Mouse (Mus musculus) liver, embryonic 14.5 days (tissue): ENCODE data around the gene Myo1f. TPM values are rescaled to one million over a fixed set of nuclear protein-coding genes. Genes with fewer than 3 reads are reported as not detected.

Source experiments
- ATAC-seq: fragments of 200-750 bp; cut with Nextera tagmentation; 2 replicates; pipeline ENCODE4 v1.8.0; 2017; ENCODE audit warnings: moderate number of reproducible peaks, mild to moderate bottlenecking, moderate library complexity; ENCODE audit not compliant: insufficient read depth
- DNase-seq, 3 experiments: peaks; one replicate each; pipeline ENCODE4 v3.0.0-alpha.2; 2012 to 2013; ENCODE audit warnings: low read depth in 3 of 3, low spot score in 3 of 3
- H3K27ac ChIP-seq: fragments of 300-500 bp; sonication (generic); 2 replicates; pipeline ENCODE4 v1.5.1; 2014; ENCODE audit warnings: moderate library complexity, mild to moderate bottlenecking, control low read depth, inconsistent platforms
- H3K27me3 ChIP-seq: fragments of 300-500 bp; sonication (generic); 2 replicates; pipeline ENCODE4 v1.6.1; 2014; ENCODE audit warnings: mild to moderate bottlenecking, low read length, moderate library complexity; ENCODE audit not compliant: control insufficient read depth, insufficient read depth
- H3K36me3 ChIP-seq: fragments of 300-500 bp; sonication (generic); replicated peaks from 2 replicates; pipeline ENCODE4 v1.6.1; 2014; ENCODE audit warnings: low read depth; ENCODE audit not compliant: control insufficient read depth, insufficient read depth
- H3K4me1 ChIP-seq, 2 experiments: fragments of 200-500 bp in 1 of 2; fragments of 300-500 bp in 1 of 2; sonication (generic) in 1 of 2; replicated peaks; 2 replicates each; pipeline ENCODE4 v1.6.1; 2012 to 2014; ENCODE audit warnings: antibody characterized with exemption in 1 of 2, inconsistent platforms in 1 of 2, low read length in 1 of 2; ENCODE audit not compliant: control insufficient read depth in 2 of 2, insufficient read depth in 2 of 2
- H3K4me2 ChIP-seq: fragments of 300-500 bp; sonication (generic); 2 replicates; pipeline ENCODE4 v1.6.1; 2014; ENCODE audit warnings: low read depth, mild to moderate bottlenecking, control low read depth, moderate library complexity
- H3K4me3 ChIP-seq, 2 experiments: fragments of 200-500 bp in 1 of 2; fragments of 300-500 bp in 1 of 2; sonication (generic) in 1 of 2; 2 replicates each; pipeline ENCODE4 v1.5.1; 2012 to 2014; ENCODE audit warnings: low read depth in 2 of 2, low read length in 2 of 2, mild to moderate bottlenecking in 2 of 2, control low read depth in 1 of 2, inconsistent platforms in 1 of 2, moderate library complexity in 1 of 2; ENCODE audit not compliant: insufficient read depth in 1 of 2
- H3K9ac ChIP-seq: fragments of 300-500 bp; sonication (generic); replicated peaks from 2 replicates; pipeline ENCODE4 v1.6.1; 2014; ENCODE audit warnings: mild to moderate bottlenecking, control low read depth, moderate library complexity
- H3K9me3 ChIP-seq: fragments of 300-500 bp; sonication (generic); 2 replicates; pipeline ENCODE4 v1.6.1; 2016; ENCODE audit warnings: low read length, mixed read lengths; ENCODE audit not compliant: control insufficient read depth
- CTCF ChIP-seq: IDR thresholded peaks from 2 replicates; pipeline ENCODE4 v1.5.1; 2016; ENCODE audit warnings: antibody characterized with exemption, low read depth, control low read depth
- EP300 ChIP-seq: IDR thresholded peaks from 2 replicates; pipeline ENCODE4 v1.6.1; 2016; ENCODE audit warnings: antibody characterized with exemption, low read depth
- WGBS: fragments of 180-500 bp; shearing (Covaris S2); extraction: QIAGEN DNeasy Blood & Tissue Kit; methylation state at CpG from one replicate; pipeline ENCODE4 v1.1.7; 2014; ENCODE audit not compliant: insufficient replicate concordance; 5-methylcytosine and 5-hydroxymethylcytosine counted together
- polyA plus RNA-seq, 2 experiments: library from polyadenylated mRNA; depleted of rRNA in 1 of 2; stranded (reverse) in 1 of 2; unstranded in 1 of 2; fragments of >200 nt; fragmentation: Nextera tagmentation in 1 of 2; extraction: Ambion mirVana in 1 of 2; gene quantifications; 2 replicates each; pipeline versions ENCODE4 v1.2.1 to v1.2.3; 2012 to 2014

The Myo1f gene
- polyA plus RNA-seq, 2 experiments: 4.5 to 5.9 TPM

DNA sequence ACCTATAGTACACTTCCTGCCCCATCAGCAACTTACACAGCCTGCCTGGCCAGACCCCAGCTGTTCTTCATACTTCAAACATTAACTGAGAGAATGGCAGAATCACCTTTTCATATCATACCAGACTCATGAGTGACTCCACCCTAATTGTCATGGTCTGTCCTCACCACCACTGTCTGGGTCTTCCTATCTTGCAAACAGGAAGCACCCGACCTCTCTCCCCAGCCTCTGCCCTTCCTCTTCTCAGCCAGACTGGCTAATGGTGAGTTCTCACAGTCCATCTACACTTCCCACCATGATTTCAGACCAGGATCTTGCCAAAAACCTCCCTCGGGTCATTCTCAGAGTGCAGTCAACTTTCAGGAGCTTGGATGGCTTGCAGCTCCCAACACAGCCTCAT lies 10.7 kb downstream of the Myo1f start:
- 8% methylated on average over 2 of the region's 2 CpGs for WGBS
- no peaks in the 10 kb centered on the region for H3K27me3 ChIP-seq
- peaks cover 0 to 12% of the 10 kb centered on the region in 2 experiments; a peak in 2 of 4 replicates for H3K4me1 ChIP-seq
- H3K27ac ChIP-seq: no peak overlapping the region
- no peak overlapping the region for H3K9ac ChIP-seq
- ATAC-seq (no peak), DNase-seq (no peak)
- no peaks in the 10 kb centered on the region for H3K9me3 ChIP-seq
- H3K4me2 ChIP-seq: no peak overlapping the region
- H3K4me3 ChIP-seq: no peak overlapping the region
- TF ChIP-seq EP300: no peak
- no peaks in the 10 kb centered on the region for H3K36me3 ChIP-seq

DNA sequence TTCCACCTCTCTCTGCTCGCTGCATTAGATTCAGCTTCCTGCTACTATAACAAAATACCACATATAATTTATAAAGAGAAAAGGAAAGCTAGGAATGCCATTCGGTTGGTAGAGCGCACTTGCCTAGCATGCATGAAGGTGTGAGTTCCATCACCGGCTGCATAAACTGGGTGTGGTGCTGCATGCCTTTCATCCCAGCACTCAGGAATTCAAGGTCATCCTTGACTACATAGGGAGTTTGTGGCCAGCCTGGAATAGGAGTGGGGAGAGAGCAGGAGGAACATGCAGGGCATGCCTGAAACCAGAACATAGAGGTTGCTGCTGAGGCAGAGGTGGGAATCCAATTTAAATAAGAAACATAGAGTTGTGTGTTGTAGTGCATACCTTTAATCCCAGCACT lies 28.6 kb downstream of the Myo1f start:
- TF ChIP-seq CTCF: no peak
- no peak for TF ChIP-seq EP300
- Histone ChIP-seq H3K4me1 (no peaks in the 10 kb centered on the region), H3K27ac (no peak overlapping the region), H3K9ac (no peak overlapping the region), H3K4me3 (no peak overlapping the region), H3K27me3 (no peaks in the 10 kb centered on the region), H3K36me3 (no peaks in the 10 kb centered on the region), H3K4me2 (no peak overlapping the region), H3K9me3 (no peaks in the 10 kb centered on the region)
- WGBS: 69% methylated on average over 4 of the region's 4 CpGs
- DNase-seq: no peak
- no peak for ATAC-seq

DNA sequence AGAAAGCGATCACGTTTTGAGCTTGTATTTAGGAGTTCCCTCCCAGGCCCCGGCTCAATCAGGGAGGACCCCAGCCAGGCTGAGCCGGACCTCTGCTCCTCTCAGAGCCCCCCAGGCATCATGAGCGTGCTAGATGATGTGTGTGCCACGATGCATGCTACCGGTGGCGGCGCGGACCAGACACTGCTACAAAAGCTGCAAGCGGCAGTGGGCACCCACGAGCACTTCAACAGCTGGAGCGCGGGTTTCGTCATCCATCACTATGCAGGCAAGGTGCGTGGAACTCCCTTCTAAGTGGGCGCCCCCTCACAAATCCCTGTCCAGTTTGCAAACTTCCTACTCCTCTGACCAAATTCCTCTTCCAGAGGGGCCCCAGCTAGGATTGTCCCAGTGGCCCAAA lies 30.5 kb downstream of the Myo1f start:
- WGBS: 73% methylated on average over 17 of the region's 17 CpGs
- no peak overlapping the region for H3K4me3 ChIP-seq
- no peak overlapping the region for H3K4me2 ChIP-seq
- H3K9me3 ChIP-seq: no peaks in the 10 kb centered on the region
- no peak overlapping the region for H3K27ac ChIP-seq
- H3K9ac ChIP-seq: no peak overlapping the region
- no peak for TF ChIP-seq CTCF
- TF ChIP-seq EP300: no peak
- DNase-seq (no peak), ATAC-seq (no peak)
- H3K27me3 ChIP-seq: no peaks in the 10 kb centered on the region
- no peaks in the 10 kb centered on the region for H3K4me1 ChIP-seq
- no peaks in the 10 kb centered on the region for H3K36me3 ChIP-seq

DNA sequence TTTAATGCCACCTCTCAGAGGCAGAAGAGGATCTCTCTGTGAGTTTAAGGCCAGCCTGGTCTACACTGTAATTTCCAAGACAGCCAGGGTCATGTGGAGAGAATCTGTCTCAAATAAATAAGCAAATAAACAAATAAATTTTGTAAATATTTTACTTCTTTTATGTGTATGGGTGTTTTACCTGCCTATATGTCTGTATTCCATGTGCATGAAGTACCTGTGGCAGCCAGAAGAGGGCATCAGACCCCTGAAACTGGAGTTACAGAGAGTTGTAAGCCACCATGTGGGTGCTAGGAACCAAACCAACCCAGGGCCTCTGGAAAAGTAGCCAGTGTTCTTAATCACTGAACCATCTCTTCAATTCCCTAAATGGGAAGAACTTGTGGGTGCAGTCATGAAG lies 41.8 kb downstream of the Myo1f start:
- H3K4me1 ChIP-seq: no peaks in the 10 kb centered on the region
- no peak for TF ChIP-seq EP300
- peak; percentile 35; the same call in 1 of the 2 replicates for TF ChIP-seq CTCF
- H3K9ac ChIP-seq: no peak overlapping the region
- H3K27ac ChIP-seq: no peak overlapping the region
- H3K9me3 ChIP-seq: no peaks in the 10 kb centered on the region; the same call in 1 of the 2 replicates
- ATAC-seq (no peak), DNase-seq (no peak)
- H3K4me2 ChIP-seq: no peak overlapping the region
- no peak overlapping the region for H3K4me3 ChIP-seq
- H3K27me3 ChIP-seq: no peaks in the 10 kb centered on the region
- no peaks in the 10 kb centered on the region for H3K36me3 ChIP-seq

DNA sequence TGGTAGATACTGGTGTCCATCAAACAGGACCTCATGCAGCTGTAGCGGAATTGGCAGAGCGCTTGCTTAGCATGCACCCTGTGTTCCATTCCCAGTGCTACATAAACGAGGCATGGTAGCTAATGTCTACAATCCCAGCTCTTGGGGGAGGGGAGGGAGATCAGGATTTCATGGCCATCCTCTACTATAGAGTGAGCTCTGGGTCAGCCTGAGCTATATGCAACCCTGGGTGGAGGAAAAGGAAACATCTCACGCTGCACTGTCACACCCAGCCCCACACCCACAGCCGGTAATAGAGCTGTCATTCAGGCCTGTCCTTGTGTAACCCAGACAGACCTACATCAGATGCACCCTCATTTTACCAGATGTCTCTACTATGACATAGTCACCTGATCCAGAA lies 43.0 kb downstream of the Myo1f start:
- Histone ChIP-seq H3K27me3 (no peaks in the 10 kb centered on the region), H3K9ac (no peak overlapping the region), H3K27ac (no peak overlapping the region), H3K9me3 (no peaks in the 10 kb centered on the region; the same call in 1 of the 2 replicates), H3K4me2 (no peak overlapping the region), H3K36me3 (no peaks in the 10 kb centered on the region), H3K4me3 (no peak overlapping the region), H3K4me1 (no peaks in the 10 kb centered on the region)
- ATAC-seq (no peak), DNase-seq (no peak)
- TF ChIP-seq EP300 (no peak), CTCF (no peak)
- 72% methylated on average over 5 of the region's 5 CpGs for WGBS
